Mouse (Mus musculus): ENCODE measurements at regions not wholly inside any gene's neighbourhood (a gene's known extent, or its start where the extent isn't known, plus 50 kb on each side); places are given as distances from the start of the nearest gene placed in this dataset.

- no peak for DNase-seq
Observed at GRCm38 (mm10) chr10:38265564-38265963, 556.0 kb downstream of the Rfpl4b start.

DNA sequence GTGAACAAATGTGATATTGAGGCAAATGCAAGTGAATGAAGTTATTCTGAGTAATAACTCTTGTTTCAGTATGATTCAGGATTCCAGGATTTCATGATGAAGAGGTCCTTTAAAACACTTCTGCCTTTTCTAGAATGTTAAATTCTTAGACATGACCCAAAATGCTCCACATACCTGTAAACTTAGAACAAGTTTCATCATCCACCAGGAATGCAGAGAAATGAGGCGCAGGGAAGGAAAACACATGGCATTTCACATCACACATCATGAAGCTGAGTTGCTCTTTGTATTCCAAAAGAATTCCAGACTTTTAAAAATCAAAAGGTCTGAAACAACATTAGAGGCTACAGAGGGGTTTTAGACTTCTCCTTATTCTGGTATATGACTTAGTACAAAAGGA, 574.8 kb downstream of the Rfpl4b start:
- DNase-seq: no peak
